Mouse (Mus musculus): Measurements from ENCODE around the gene Gm21258.
"Not testable (repeated sequence)": the region's sequence is repeated elsewhere in the genome, so short reads cannot be mapped to it uniquely, and the experiment has no call there.

Gm21258 gene

GRCm38 (mm10) chrY:52779740-52780139 is at the start of gene Gm21258:
Gm21258 (plus strand) TSS chrY:52780040.
- DNase-seq (ENCODE audit: low read depth, low spot score), result not testable (repeated sequence)
